Mouse (Mus musculus) MEL (cell line): ENCODE results near the gene Elavl4.

Source experiments
- GATA1 ChIP-seq: IDR thresholded peaks from 2 replicates; pipeline ENCODE4 v1.6.1; 2011; ENCODE audit warnings: low read depth, low read length, improper control_type of control experiment
- MAFK ChIP-seq: IDR thresholded peaks from 2 replicates; pipeline ENCODE4 v1.6.1; 2011; ENCODE audit warnings: low read depth, mild to moderate bottlenecking, low read length, improper control_type of control experiment, borderline replicate concordance
- POLR2A ChIP-seq, 2 experiments: IDR thresholded peaks; 2 replicates each; pipeline ENCODE4 v1.6.1; 2011 to 2012; ENCODE audit warnings: low read length in 2 of 2, mild to moderate bottlenecking in 2 of 2, control low read depth in 1 of 2, improper control_type of control experiment in 1 of 2, low read depth in 1 of 2, moderate library complexity in 1 of 2; ENCODE audit not compliant: control insufficient read depth in 1 of 2, insufficient read depth in 1 of 2, poor library complexity in 1 of 2
- RCOR1 ChIP-seq: IDR thresholded peaks from 2 replicates; pipeline ENCODE4 v1.6.1; 2012; ENCODE audit warnings: low read depth, mild to moderate bottlenecking, inconsistent platforms, low read length, improper control_type of control experiment
- SMC3 ChIP-seq: IDR thresholded peaks from 2 replicates; pipeline ENCODE4 v1.6.1; 2011; ENCODE audit warnings: low read depth, low read length, improper control_type of control experiment
- TBP ChIP-seq: IDR thresholded peaks from 2 replicates; pipeline ENCODE4 v1.8.0; 2011; ENCODE audit warnings: low read depth, low read length, improper control_type of control experiment
- TCF12 ChIP-seq: IDR thresholded peaks from 2 replicates; pipeline ENCODE4 v1.6.1; 2014; ENCODE audit warnings: low read depth, mild to moderate bottlenecking, inconsistent platforms, low read length, improper control_type of control experiment, moderate library complexity
- USF2 ChIP-seq, 2 experiments: IDR thresholded peaks; 2 replicates each; pipeline ENCODE4 v1.6.1; 2011 to 2012; ENCODE audit warnings: improper control_type of control experiment in 2 of 2, low read length in 2 of 2, borderline replicate concordance in 1 of 2, inconsistent platforms in 1 of 2, low read depth in 1 of 2, mild to moderate bottlenecking in 1 of 2; ENCODE audit not compliant: insufficient read depth in 1 of 2

DNA sequence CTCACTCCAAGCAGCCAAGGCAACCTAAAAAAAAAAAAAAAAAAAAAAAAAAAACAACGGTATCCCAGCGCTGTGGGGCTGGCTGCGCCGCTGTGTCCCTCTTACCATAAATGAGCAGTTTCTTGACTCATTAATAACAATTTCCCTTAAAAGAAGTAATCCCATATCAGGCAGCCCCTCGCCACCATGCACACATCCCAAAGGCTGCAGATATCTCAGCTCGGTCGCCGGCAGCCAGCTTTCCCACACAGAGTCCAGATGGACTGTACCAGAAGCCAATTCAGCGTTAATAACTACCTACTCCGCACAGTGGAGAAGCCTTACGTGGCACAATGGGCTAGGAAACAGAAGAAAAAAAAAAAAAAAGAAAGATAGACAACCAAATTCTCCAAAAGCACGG is 61.7 kb downstream of the Elavl4 start:
- TF ChIP-seq SMC3 (no peak), TCF12 (no peak), RCOR1 (no peak), GATA1 (no peak), MAFK (no peak), POLR2A (IDR thresholded peaks at IDR 0.05; ENCODE audit: control insufficient read depth in 1 of 2, insufficient read depth in 1 of 2, low read depth in 1 of 2, low read length in 2 of 2, poor library complexity in 1 of 2) (no peak), TBP (no peak), USF2 (IDR thresholded peaks at IDR 0.05; ENCODE audit: borderline replicate concordance in 1 of 2, insufficient read depth in 1 of 2, low read depth in 1 of 2, low read length in 2 of 2) (no peak)
